Mouse (Mus musculus): Measurements from ENCODE around the gene Gm21943. TPM values are rescaled to one million over a fixed set of nuclear protein-coding genes. Genes with fewer than 3 reads are reported as not detected.
"Not testable (repeated sequence)": the region's sequence is repeated elsewhere in the genome, so short reads cannot be mapped to it uniquely, and the experiment has no call there.

The Gm21943 gene
- polyA plus RNA-seq (2014; fragmentation: Nextera tagmentation; extraction: Ambion mirVana), result not detected in 2 replicates

- not testable (repeated sequence) for H3K27me3 ChIP-seq (ENCODE audit: control insufficient read depth, insufficient read depth, low read length); ATAC-seq (ENCODE audit: insufficient number of reproducible peaks, low FRiP score, low TSS enrichment, low read depth); H3K4me1 ChIP-seq (ENCODE audit: control insufficient read depth, insufficient read depth, low read length); H3K27ac ChIP-seq (replicated peaks; ENCODE audit: low read depth, low read length); DNase-seq (ENCODE audit: low spot score); H3K9me3 ChIP-seq (ENCODE audit: control insufficient read depth, low read length); H3K4me2 ChIP-seq (ENCODE audit: low read depth, severe bottlenecking); H3K4me3 ChIP-seq (ENCODE audit: low read depth, low read length); H3K9ac ChIP-seq (ENCODE audit: low read length); H3K36me3 ChIP-seq (ENCODE audit: control insufficient read depth, insufficient read depth, low read length)
- WGBS, result no CpG with 5 or more reads among the region's 4 CpGs
These were observed at the start of gene Gm21943 for GRCm38 (mm10) chrY:57533644-57534043. Gene Gm21943 (minus strand): TSS chrY:57533744.

Other genes with a start within 250 kb of the Gm21943 start
- gene Gm28961, start 172.0 kb upstream of the Gm21943 start, polyA plus RNA-seq (2014; fragmentation: Nextera tagmentation; extraction: Ambion mirVana), result not detected in 2 replicates